Comparison of ENCODE assay signal across 21 mouse cellular contexts in genomic region chr13:112773991-112774675, GRCm38 (mm10).
"Had no signal": no experiment of that assay in that cellular context is flagged by ENCODE, and none has a peak within 500 bp of the region (broad histone marks: within the 10 kb centered on the region; RNA-seq: fewer than 3 reads in every experiment).

No protein-coding gene starts in this region.

- H3K27me3 ChIP-seq: lung, embryonic 15.5 days; midbrain, embryonic 12.5 days; neural tube, embryonic 13.5 days; neural tube, embryonic 15.5 days had no signal

- H3K36me3 ChIP-seq: lung, embryonic 15.5 days; midbrain, embryonic 12.5 days; neural tube, embryonic 13.5 days; neural tube, embryonic 15.5 days had no signal

- DNase-seq: liver, postnatal 0 days; lung, adult 2 months; lung, postnatal 14 days; lung, postnatal 36 days; midbrain, embryonic 14.5 days; retina, postnatal 1 day; right cerebral cortex, adult 18-20 months; right cerebral cortex, postnatal 25 days; right cerebral cortex, postnatal 4 days; spleen, adult 18-20 months; thymus, adult 18-20 months; thymus, postnatal 14 days; thymus, postnatal 36 days had no signal

- H3K4me3 ChIP-seq: lung, embryonic 15.5 days; megakaryocyte, embryonic 14.5 days; midbrain, embryonic 12.5 days; neural tube, embryonic 13.5 days; neural tube, embryonic 15.5 days had no signal

- ATAC-seq: liver, postnatal 0 days; lung, postnatal 0 days; midbrain, embryonic 16.5 days had no signal

- H3K9ac ChIP-seq: liver, postnatal 0 days; lung, embryonic 15.5 days; midbrain, embryonic 12.5 days; neural tube, embryonic 13.5 days; neural tube, embryonic 15.5 days had no signal

- H3K27ac ChIP-seq: lung, embryonic 15.5 days; macrophage; midbrain, embryonic 12.5 days; neural tube, embryonic 13.5 days; neural tube, embryonic 15.5 days had no signal

- H3K9me3 ChIP-seq: lung, embryonic 15.5 days; megakaryocyte, embryonic 14.5 days; midbrain, embryonic 12.5 days; neural tube, embryonic 13.5 days; neural tube, embryonic 15.5 days had no signal

- H3K4me2 ChIP-seq: lung, embryonic 15.5 days; midbrain, embryonic 12.5 days; neural tube, embryonic 13.5 days; neural tube, embryonic 15.5 days had no signal
